Mouse (Mus musculus): ENCODE measurements around the gene Meis1.

Meis1 gene

GRCm38 (mm10) chr11:18989669-18990243 is 29.0 kb downstream of the Meis1 start:
- no peak for DNase-seq

DNA sequence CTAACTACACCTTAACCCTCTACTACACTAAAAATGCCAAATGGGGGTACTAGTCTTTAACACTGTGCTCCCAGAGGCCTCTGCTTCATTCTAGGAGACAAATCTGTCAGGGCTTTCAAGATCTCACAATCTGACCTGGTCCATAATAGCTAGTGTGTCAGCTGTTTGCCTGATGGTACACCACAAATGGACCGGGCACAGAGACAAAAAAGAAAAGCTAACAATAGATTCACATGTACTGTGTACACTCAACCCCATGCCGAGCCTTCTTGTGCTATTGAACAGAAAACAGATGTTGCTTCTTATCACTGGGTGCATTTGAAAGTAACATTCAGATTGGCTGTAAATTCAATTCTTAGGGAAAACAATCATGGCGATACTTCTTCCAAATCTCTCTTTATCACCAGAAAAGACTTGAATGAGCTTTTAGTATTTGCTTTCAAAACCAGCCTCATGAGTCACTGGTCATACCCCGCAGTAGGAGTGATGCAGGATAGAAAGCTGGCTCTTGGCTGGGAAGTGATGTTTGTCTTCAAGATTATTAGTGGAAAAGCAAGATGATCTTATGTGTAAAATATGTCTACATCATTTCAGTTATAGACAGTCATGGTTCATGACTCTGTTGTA is 30.0 kb downstream of the Meis1 start:
- DNase-seq, result no peak

- DNase-seq, result no peak
Measured at GRCm38 (mm10) chr11:18983813-18984212, 35.0 kb downstream of the Meis1 start.

DNA sequence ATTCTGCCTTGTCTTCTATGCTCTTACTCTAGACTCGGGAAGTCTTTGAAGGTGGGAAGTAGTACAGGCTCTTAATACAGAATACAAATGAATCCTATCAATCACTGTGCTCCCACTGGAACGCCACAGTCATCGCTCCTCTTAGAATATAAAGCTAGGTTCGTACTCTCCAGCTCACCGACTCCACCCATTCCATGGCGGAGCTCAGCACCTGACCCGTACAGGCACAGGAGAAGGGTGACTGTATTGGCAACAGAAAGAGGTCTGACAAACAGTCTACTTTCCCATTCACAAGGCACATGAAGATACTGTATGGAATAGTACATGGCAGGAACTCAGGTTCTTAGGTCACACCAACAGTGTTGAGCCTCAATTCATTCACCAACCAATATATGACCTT is 35.5 kb downstream of the Meis1 start:
- no peak for DNase-seq

DNA sequence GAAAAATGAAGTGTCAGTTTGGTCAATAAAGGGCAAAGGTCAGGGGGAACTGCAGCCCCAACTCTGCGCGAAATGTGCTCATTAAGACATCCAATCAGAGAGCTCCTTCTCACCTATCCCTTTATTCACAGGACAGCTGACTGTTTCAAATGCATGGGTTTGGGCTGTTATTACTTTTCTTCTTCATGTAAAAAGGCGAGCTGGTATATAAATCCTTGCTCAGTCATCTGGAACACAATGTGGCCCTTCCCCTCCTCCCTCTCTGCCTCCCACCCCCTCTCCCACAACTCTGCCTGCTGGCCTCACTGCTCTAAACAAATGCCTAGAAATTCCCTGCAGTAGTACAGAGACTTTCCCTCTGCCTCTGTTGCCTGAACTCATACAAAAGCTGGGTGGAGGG is 36.5 kb downstream of the Meis1 start:
- no peak for DNase-seq

DNA sequence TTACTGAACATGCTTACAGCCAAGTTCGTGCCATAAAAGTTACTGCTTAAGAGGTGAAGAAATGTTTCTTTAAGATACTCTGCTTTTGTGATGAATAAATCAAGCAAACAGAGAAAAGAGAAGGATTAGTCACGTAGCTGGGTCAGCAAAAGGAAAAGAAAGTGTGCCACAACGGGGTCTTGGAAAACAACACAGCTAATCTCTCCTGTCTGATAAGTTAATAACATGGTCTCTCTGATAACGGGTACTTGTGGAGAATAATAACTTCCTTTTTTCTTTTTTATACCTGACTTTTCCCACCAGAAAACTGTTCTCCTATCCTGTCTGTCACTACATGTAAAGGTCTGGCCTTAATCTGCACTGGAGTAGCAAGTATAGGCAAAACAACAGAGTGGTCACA is 37.4 kb downstream of the Meis1 start:
- no peak for DNase-seq

- DNase-seq, result no peak
Measured at GRCm38 (mm10) chr11:18980615-18981014, 38.2 kb downstream of the Meis1 start.

DNA sequence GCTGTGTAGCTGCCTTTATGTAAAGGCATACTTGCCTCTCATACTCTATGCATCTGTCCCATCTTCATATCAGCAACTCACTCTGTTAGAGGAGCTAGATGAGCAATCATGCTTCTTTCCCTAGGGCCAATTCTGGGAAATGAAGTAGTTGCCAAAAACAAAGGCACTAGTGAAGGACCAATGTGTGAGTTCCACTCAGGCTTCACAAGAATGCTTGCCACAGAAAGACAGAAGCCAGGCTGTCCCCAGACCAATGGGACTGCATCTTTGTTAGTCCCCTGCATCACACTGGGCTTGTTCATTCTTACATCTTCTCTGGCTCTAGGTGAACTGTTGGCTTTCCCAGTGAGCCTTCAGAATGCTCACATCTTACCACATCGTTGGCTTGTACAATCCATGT is 43.7 kb downstream of the Meis1 start:
- no peak for DNase-seq

DNA sequence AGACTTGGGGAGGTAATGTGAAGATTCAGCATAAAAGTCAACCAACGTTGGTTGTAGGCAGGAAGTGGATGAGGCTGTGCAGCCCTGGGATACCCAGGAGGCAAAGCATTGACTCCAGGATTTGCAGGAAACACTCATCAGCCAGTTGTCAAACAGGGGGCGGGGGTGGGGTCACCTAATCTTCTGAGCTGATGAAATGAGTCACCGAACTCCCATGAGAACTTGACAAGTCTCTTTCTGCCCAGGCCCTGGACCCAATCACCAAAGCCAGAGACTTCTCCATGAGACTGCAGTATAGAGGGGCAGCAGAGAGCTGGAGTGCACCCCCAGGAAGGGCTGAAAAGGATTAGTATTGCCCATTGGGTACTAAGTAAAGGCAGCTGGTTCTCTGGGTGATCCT is 45.0 kb downstream of the Meis1 start:
- no peak for DNase-seq

GRCm38 (mm10) chr11:18972968-18973367 is 45.8 kb downstream of the Meis1 start:
- DNase-seq, result no peak

DNA sequence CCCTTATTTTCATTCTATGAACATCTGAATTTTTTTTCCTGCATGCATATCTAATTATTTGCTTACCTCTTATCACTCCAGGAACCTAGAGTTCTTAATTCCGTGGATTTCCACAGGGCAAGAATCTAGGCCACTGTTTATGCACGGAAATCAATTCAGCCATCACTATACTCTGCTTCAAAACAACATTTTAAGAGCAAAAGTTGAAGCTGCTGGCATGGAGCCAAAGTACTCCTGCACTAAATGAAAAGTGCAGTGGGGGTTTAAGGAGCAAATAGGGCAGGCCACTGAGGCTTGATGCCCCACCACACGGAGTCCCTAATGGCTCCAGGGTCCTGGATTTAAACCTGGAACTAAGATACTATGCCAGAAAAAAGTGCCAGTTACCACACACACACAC is 47.2 kb downstream of the Meis1 start:
- no peak for DNase-seq

DNA sequence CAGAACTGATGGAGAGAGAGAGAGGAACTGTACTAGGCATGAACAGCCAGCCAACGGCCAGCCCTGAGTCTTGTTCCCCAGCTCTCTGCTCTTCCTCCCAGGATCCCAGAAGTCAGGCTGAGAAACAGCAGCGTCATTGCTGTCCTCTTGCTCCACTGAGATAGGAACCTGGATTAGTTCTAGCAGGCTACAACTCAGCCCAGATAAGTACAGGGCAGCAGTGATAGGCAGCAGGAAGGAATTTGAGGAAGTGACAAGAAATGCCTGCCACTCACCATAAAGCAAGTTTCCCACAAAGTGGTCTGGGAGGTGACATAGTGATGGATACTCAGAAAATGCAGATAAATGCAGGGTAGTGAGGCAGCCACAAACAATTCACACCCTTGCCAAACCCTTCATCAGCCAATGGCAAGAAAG is 48.9 kb downstream of the Meis1 start:
- no peak for DNase-seq

GRCm38 (mm10) chr11:18964418-18964817 is 54.4 kb downstream of the Meis1 start:
- DNase-seq, result no peak

- no peak for DNase-seq
Measured at GRCm38 (mm10) chr11:18963202-18964136, 55.3 kb downstream of the Meis1 start.

DNA sequence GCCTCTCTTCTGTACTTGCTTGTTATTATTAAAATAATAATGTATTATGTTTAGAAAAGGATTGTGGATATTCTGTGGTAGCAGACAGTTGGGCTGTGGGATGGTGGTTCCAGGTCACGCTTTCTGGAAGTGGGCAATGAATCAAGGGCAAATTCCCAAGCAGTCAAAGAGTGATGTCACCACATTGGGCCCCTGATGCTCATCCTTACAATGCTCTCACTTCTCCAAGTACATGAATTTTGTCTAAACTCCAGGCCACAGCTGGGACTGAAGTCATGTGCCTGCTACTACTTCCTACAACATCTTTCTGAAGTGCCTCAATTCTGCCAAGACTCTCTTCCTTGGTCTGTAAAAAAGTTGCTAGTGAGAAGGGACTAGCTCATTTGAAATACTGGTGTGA is 59.3 kb downstream of the Meis1 start:
- DNase-seq, result no peak

DNA sequence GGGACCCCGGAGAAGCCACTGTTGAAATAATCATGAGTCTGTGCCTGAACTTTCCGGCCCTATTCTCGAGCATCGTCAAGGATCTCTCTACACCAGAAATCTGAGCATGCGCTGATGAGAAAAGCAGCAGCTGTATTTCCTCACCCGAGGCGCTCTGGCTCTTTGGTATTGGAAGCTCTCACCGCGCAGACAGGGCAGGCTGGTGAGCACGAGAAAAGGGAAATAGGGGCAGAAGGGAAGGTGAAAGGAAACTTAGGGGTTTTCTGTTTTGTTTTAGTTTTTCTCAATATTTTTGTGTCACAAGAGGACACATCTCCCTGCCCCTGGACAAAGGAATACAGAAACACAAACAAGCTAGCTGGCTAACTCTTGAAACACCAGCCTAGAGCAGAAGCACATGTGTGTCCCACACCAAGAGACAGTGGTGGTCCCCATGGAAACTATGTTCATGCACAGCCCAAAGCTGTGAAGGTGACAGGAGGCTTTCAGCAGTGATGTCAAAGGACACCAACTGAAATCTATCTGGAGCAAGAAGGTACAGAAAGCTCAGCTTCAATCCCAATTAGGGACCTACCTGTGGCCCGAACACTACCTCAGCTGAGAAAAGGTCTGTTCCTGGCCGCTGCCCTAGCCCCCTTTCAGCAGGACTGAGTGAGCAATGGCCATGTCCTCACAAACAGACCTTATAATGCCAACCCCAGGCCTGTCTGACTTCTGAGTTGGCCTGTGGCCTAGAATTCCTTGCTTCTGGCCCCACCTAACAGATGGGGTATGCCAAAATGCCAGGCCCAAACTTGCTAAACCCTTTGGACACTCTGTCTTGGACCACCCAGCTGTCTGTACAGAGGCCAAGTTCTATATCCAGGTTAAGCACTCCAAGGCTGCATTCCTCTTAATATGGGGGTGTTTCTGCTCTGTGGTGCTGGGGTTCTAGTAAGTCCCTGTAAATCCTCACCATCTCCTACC is 60.7 kb downstream of the Meis1 start:
- no peak for DNase-seq

DNA sequence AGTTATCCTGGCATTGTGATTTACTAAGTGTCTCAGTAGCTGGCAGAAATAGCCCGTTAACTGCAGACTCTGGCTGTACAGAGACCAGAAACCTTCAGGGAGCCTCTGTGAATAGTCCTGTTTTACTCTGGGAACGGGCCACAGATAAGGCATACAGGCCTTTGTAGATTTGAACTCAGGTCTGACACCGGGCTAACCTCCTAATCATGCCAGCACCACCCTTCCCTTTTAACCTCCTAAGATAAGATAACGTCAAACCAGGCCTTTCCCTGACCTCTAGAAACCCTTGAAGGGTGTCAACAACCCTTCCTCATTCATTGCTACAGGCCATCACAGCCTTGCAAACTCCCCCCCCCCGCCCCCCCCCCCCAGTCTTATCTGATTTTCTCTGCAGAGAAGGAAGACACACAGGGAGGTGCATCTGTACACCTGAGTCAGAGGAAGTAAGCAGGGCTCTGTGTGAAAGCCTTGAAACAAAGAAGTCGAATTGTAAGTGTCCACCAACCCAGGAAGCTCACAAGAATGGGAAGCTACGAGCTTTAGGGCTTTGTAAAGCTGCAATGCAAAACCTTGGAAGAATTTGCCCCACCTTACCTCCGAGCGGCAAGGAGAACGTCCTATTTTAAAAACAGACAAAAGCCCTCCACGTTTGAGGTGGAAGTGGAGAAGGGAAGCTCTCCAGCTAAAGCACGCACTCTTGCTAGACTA is 61.5 kb downstream of the Meis1 start:
- no peak for DNase-seq

GRCm38 (mm10) chr11:18955969-18956368 is 62.8 kb downstream of the Meis1 start:
- DNase-seq, result no peak

DNA sequence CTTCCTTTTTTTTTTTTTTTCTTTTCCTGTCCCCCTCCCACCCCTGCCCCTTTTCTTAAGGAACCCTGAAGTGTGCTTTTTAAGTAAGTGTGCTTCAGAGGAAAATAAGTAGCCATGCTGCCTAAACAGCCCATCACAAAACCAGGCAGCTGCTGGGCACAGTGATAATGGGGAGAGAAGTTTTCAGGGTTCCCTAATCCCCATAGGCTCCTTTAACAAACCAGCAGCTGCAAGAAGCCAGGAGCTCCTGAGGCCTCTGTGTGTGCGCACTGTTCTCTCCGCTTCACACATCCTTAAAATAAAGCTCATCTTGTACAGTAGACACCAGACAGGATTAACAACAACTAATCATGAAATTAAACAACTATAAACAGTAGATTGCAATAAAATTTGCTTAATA is 63.9 kb downstream of the Meis1 start:
- DNase-seq, result no peak

GRCm38 (mm10) chr11:18953892-18954291 is 64.9 kb downstream of the Meis1 start:
- no peak for DNase-seq

DNA sequence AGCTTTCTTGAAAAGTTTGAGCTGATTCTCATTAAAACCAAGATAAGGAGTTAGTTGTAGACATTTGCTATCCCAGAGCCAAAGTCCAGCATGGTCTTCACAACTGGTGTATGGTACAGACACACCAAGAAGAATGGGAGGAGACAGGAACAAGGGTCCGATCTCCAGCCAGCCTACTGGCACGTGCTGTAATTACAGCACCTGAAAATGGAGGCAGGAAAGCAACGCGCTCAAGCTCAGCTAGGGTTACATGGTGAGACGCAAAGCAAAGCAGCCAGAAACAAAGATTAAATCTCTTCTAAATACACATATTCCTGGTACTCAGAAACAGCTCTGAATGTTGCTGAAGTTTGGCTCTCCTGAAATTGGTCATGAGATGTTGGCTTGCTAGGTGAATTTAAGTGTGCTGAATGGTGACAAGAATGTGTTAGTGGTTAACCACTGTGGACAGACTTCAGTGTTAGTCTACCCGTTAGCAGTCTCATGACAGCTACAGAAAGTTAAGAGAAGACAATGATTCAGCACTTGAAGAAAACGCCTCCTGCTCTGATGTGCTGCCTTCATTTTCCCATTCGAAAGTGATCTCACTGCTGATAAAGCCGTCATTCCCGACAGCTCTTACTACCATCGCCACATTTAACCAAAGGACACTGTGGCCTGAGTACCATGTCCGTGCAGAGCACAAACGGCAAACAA is 70.0 kb downstream of the Meis1 start:
- DNase-seq, result no peak

- no peak for DNase-seq
Measured at GRCm38 (mm10) chr11:18947434-18947833, 71.4 kb downstream of the Meis1 start.

Data from kidney, adult 11 months (tissue).